Mouse (Mus musculus): ENCODE measurements around the gene Bub1. TPM values are rescaled to one million over a fixed set of nuclear protein-coding genes. Genes with fewer than 3 reads are reported as not detected.

Gene Bub1
- polyA plus RNA-seq, 1 experiment from 2014 or later: 50.2 TPM

DNA sequence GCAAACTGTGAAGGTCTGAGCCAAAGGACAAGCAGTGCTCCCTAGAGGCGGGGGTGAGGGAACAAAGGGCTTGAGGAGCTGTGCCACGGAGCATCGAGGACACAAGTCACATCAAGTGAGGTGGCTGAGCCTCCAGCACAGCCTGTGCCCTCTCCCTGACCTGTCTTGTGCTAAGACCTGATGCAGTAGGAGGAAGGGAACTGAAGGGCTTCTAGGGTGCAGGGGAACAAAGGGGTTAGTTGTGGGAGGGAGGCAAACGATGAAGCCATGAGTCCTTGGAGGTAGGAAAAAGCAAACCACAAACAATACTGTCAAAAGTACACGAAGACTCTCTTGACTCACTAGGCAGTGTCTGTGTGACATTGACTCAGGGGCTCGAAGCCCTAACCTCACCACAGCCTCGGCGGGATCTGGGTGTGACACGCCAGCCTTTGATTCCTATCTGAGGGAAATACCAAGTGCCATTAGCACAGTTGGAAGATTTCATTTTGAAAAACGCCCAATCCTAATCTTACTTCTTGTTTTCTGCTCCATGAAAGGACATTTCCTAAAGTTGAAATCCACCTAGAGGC, 71.2 kb downstream of the Bub1 start:
- no peak overlapping the region for H3K27ac ChIP-seq (replicated peaks; ENCODE audit: low read depth, low read length)
- DNase-seq (ENCODE audit: low spot score): no peak
- ATAC-seq (ENCODE audit: insufficient number of reproducible peaks, low FRiP score, low TSS enrichment, low read depth): no peak

DNA sequence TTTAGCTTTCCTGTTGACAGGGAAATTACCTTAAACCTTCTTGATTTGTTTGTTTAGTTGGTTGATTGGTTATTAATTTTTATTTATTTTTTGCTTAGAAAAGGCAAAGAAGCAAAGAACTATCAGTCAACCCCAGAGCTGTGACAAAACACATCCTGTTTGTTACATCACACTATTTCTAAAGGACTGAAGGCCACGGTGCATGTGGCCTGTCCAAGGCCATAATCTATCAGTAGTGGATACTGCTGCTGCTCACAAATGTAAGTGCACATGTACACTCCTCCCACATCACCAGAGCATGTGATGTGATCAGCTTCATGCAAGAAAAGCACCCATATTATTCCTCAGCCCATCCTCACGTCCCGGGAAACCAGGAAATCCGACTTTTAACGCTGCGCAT, 71.7 kb downstream of the Bub1 start:
- H3K4me1 ChIP-seq (ENCODE audit: control insufficient read depth, insufficient read depth, low read length): no peaks in the 10 kb centered on the region
- DNase-seq (ENCODE audit: low spot score) (no peak), ATAC-seq (ENCODE audit: insufficient number of reproducible peaks, low FRiP score, low TSS enrichment, low read depth) (no peak)
- 92% methylated on average over 6 of the region's 6 CpGs for WGBS
- no peak overlapping the region for H3K27ac ChIP-seq (replicated peaks; ENCODE audit: low read depth, low read length)
- no peak overlapping the region for H3K4me2 ChIP-seq (ENCODE audit: low read depth, severe bottlenecking)
- H3K27me3 ChIP-seq (ENCODE audit: control insufficient read depth, insufficient read depth, low read length): no peaks in the 10 kb centered on the region
- peaks cover 2% of the 10 kb centered on the region; the same call in 1 of the 2 replicates for H3K36me3 ChIP-seq (ENCODE audit: control insufficient read depth, insufficient read depth, low read length)
- no peak overlapping the region for H3K9ac ChIP-seq (ENCODE audit: low read length)
- H3K4me3 ChIP-seq (ENCODE audit: low read depth, low read length): no peak overlapping the region
- H3K9me3 ChIP-seq (ENCODE audit: control insufficient read depth, low read length): no peaks in the 10 kb centered on the region

More for the DNA sequence above, 71.2 kb downstream of the Bub1 start:
- WGBS: 76% methylated on average over 10 of the region's 10 CpGs
- Histone ChIP-seq H3K4me3 (ENCODE audit: low read depth, low read length) (no peak overlapping the region), H3K9me3 (ENCODE audit: control insufficient read depth, low read length) (no peaks in the 10 kb centered on the region), H3K9ac (ENCODE audit: low read length) (no peak overlapping the region), H3K36me3 (ENCODE audit: control insufficient read depth, insufficient read depth, low read length) (peaks cover 2% of the 10 kb centered on the region; the same call in 1 of the 2 replicates), H3K4me1 (ENCODE audit: control insufficient read depth, insufficient read depth, low read length) (no peaks in the 10 kb centered on the region), H3K4me2 (ENCODE audit: low read depth, severe bottlenecking) (no peak overlapping the region), H3K27me3 (ENCODE audit: control insufficient read depth, insufficient read depth, low read length) (no peaks in the 10 kb centered on the region)

DNA sequence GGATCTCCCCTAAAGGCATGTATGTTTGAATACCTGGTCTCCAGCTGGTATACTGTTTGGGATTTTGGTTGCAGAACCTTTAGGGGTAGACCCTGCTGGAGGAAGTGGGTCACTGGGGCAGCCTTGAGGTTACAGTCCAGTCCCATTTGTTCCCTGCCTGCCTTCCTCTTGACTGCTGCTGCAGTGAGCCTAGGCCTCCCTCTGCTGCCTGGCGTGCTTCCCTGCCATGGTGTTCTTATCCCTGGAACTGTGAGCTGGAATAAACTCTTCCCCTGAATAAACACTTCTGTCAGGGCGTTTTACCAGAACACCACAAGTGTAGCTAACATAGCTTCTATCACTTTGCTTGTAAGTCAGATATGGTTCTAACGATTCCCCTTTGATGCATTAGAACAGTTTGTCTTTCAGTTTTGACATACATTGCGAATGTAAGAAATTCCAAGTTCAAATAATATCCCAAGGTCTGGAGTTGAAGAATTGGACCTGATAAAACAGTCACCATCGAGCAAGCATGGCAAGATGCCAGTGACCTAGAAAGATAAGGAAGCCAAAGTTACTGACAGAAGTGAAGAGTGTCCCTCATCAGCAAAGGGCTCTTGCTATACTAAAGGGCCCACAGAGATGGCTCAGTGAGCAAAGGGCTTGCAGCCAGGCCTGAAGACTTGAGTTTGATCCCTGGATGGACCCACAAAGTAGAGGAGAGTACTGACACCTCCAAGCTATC, 72.3 kb downstream of the Bub1 start:
- no peak overlapping the region for H3K4me2 ChIP-seq (ENCODE audit: low read depth, severe bottlenecking)
- WGBS: 89% methylated on average over 5 of the region's 5 CpGs
- H3K27me3 ChIP-seq (ENCODE audit: control insufficient read depth, insufficient read depth, low read length): no peaks in the 10 kb centered on the region
- ATAC-seq (ENCODE audit: insufficient number of reproducible peaks, low FRiP score, low TSS enrichment, low read depth) (no peak), DNase-seq (ENCODE audit: low spot score) (no peak)
- H3K4me1 ChIP-seq (ENCODE audit: control insufficient read depth, insufficient read depth, low read length): no peaks in the 10 kb centered on the region
- H3K4me3 ChIP-seq (ENCODE audit: low read depth, low read length): no peak overlapping the region
- no peak overlapping the region for H3K9ac ChIP-seq (ENCODE audit: low read length)
- peaks cover 2% of the 10 kb centered on the region; the same call in 1 of the 2 replicates for H3K36me3 ChIP-seq (ENCODE audit: control insufficient read depth, insufficient read depth, low read length)
- no peaks in the 10 kb centered on the region for H3K9me3 ChIP-seq (ENCODE audit: control insufficient read depth, low read length)
- H3K27ac ChIP-seq (replicated peaks; ENCODE audit: low read depth, low read length): no peak overlapping the region

DNA sequence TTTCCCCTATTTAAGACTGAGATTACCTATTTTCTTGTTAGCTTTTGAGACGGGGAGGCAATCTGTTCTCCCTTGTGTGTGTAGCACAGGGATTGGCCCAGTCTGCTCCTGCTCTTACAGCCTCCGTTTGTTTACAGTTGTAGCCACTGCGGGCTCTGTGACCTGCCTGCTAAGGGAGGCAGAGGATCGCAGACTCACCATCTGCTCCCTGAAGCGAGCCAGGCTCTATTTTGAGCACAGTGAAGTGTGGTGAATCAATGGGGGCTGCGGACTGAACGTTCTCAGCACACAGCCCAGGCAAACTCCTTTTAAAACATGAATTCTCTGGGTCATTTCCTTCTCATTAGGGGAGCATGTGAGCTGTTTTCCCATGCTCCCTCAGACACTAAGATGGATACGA, 74.5 kb downstream of the Bub1 start:
- no peaks in the 10 kb centered on the region for H3K4me1 ChIP-seq (ENCODE audit: control insufficient read depth, insufficient read depth, low read length)
- DNase-seq (ENCODE audit: low spot score) (no peak), ATAC-seq (ENCODE audit: insufficient number of reproducible peaks, low FRiP score, low TSS enrichment, low read depth) (no peak)
- H3K27me3 ChIP-seq (ENCODE audit: control insufficient read depth, insufficient read depth, low read length): no peaks in the 10 kb centered on the region
- WGBS: 32% methylated on average over 8 of the region's 8 CpGs
- no peak overlapping the region for H3K4me3 ChIP-seq (ENCODE audit: low read depth, low read length)
- H3K4me2 ChIP-seq (ENCODE audit: low read depth, severe bottlenecking): no peak overlapping the region
- H3K27ac ChIP-seq (replicated peaks; ENCODE audit: low read depth, low read length): no peak overlapping the region
- H3K36me3 ChIP-seq (ENCODE audit: control insufficient read depth, insufficient read depth, low read length): peaks cover 2% of the 10 kb centered on the region; the same call in 1 of the 2 replicates
- no peaks in the 10 kb centered on the region for H3K9me3 ChIP-seq (ENCODE audit: control insufficient read depth, low read length)
- H3K9ac ChIP-seq (ENCODE audit: low read length): no peak overlapping the region

DNA sequence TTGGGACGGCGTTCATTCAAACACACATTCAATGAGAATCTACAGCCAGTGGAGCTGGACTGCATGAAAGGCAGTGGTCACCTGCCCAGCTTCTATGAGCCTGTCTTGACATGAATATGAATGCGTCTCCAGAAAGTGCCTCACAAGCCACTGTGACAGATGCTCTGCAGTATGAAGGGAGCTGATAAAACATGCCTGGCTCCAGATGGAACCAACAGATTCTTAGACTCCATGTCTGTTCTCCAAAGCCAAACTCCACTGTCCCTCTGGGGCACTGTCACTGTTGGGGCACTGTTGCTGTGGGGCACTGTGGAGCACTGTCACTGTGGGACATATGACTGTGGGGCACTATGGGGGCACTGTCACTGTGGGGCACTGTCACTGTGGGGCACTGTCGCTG, 77.6 kb downstream of the Bub1 start:
- H3K4me1 ChIP-seq (ENCODE audit: control insufficient read depth, insufficient read depth, low read length): no peaks in the 10 kb centered on the region
- no peak overlapping the region for H3K4me2 ChIP-seq (ENCODE audit: low read depth, severe bottlenecking)
- H3K36me3 ChIP-seq (ENCODE audit: control insufficient read depth, insufficient read depth, low read length): peaks cover 2% of the 10 kb centered on the region; the same call in 1 of the 2 replicates
- no peak overlapping the region for H3K27ac ChIP-seq (replicated peaks; ENCODE audit: low read depth, low read length)
- ATAC-seq (ENCODE audit: insufficient number of reproducible peaks, low FRiP score, low TSS enrichment, low read depth): no peak
- no peak overlapping the region for H3K9ac ChIP-seq (ENCODE audit: low read length)
- 93% methylated on average over 4 of the region's 4 CpGs for WGBS
- H3K27me3 ChIP-seq (ENCODE audit: control insufficient read depth, insufficient read depth, low read length): no peaks in the 10 kb centered on the region
- no peaks in the 10 kb centered on the region for H3K9me3 ChIP-seq (ENCODE audit: control insufficient read depth, low read length)
- no peak for DNase-seq (ENCODE audit: low spot score)
- no peak overlapping the region for H3K4me3 ChIP-seq (ENCODE audit: low read depth, low read length)

DNA sequence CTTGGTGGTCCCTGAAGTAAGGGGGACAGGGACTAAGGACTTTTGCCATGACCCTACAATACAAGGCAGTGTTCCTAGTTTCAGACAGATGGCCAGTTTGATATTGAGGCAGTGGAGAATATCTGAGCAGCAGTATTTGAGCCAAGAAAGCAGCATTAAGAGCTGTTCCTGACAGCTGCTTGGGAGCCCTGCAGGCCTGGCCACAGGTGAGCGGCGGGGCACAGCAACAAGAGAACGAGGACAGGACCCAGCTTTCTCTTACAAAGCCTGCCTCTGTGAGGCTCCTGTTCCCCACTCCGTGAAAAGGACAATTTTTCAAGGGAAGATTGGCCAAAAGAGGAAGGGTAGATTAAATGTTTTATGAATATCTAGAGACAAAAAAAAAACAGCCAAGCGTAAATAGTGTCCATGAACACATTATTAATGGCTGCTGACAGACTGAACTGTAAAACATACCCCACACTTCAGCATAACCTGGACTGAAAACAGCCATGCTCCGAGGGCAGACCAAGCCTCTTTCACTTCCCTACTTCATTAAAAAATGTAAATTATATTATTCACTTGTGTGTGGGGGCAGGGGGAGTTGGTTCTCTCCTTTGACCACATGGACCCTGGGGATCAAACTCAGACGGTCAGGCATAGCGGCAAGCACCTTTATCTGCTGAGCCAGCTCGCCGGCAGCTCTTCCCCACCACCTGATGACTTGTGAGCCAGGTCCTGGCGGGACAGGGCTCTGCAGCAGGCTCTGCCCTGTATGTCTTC, 79.6 kb downstream of the Bub1 start:
- no peak overlapping the region for H3K9ac ChIP-seq (ENCODE audit: low read length)
- ATAC-seq (ENCODE audit: insufficient number of reproducible peaks, low FRiP score, low TSS enrichment, low read depth) (no peak), DNase-seq (ENCODE audit: low spot score) (no peak)
- no peaks in the 10 kb centered on the region for H3K36me3 ChIP-seq (ENCODE audit: control insufficient read depth, insufficient read depth, low read length)
- H3K4me1 ChIP-seq (ENCODE audit: control insufficient read depth, insufficient read depth, low read length): no peaks in the 10 kb centered on the region
- H3K27ac ChIP-seq (replicated peaks; ENCODE audit: low read depth, low read length): no peak overlapping the region
- H3K9me3 ChIP-seq (ENCODE audit: control insufficient read depth, low read length): no peaks in the 10 kb centered on the region
- WGBS: 75% methylated on average over 11 of the region's 11 CpGs
- H3K4me3 ChIP-seq (ENCODE audit: low read depth, low read length): no peak overlapping the region
- H3K4me2 ChIP-seq (ENCODE audit: low read depth, severe bottlenecking): no peak overlapping the region
- H3K27me3 ChIP-seq (ENCODE audit: control insufficient read depth, insufficient read depth, low read length): no peaks in the 10 kb centered on the region

Other genes starting within 250 kb of the Bub1 start
- gene Zfp661, start 244.8 kb downstream of the Bub1 start, polyA plus RNA-seq (2014; fragmentation: Nextera tagmentation; extraction: Ambion mirVana): 5.5 and 7.2 TPM in 2 replicates
- 161 and 164 TPM in 2 replicates for gene Mrps5, start 244.6 kb downstream of the Bub1 start, polyA plus RNA-seq (2014; fragmentation: Nextera tagmentation; extraction: Ambion mirVana)
- 0.09 and 0.20 TPM in 2 replicates for gene Mal, start 175.2 kb downstream of the Bub1 start, polyA plus RNA-seq (2014; fragmentation: Nextera tagmentation; extraction: Ambion mirVana)
- 1.4 and 2.0 TPM in 2 replicates for gene Mall, start 101.9 kb downstream of the Bub1 start, polyA plus RNA-seq (2014; fragmentation: Nextera tagmentation; extraction: Ambion mirVana)
- 36.3 and 36.5 TPM in 2 replicates for gene Nphp1, start 43.0 kb downstream of the Bub1 start, polyA plus RNA-seq (2014; fragmentation: Nextera tagmentation; extraction: Ambion mirVana)
- 17.6 and 19.6 TPM in 2 replicates for gene Mtln, start 39.4 kb downstream of the Bub1 start, polyA plus RNA-seq (2014; fragmentation: Nextera tagmentation; extraction: Ambion mirVana)
- 0.31 and 0.47 TPM in 2 replicates for gene Acoxl, start 7.0 kb upstream of the Bub1 start, polyA plus RNA-seq (2014; fragmentation: Nextera tagmentation; extraction: Ambion mirVana)